Mouse (Mus musculus): ENCODE results near the gene Ncstn.

The Ncstn gene

GRCm38 (mm10) chr1:172028394-172029275 is 54.0 kb downstream of the Ncstn start, which contains the start of gene Vangl2:
Vangl2 (minus strand) TSS chr1:172028444.
- DNase-seq (ENCODE audit: extremely low read depth, low read depth, low spot score), result no peak

DNA sequence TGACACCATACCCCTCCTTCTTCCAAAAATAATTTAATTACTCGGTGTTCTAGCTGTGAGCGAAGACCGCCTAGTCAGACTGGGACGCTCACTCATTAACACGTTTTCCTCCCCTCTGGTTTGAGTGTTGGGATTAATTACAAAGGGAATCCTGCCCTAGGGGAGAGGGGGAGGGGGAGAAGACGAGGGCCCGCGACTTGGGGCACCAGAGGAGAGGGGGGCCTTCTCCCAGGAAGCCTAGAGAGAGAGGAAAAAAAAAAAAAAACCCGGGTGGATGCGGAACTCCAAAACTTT is 54.8 kb downstream of the Ncstn start:
- no peak for DNase-seq (ENCODE audit: extremely low read depth, low read depth, low spot score)

GRCm38 (mm10) chr1:172027010-172027808 is 55.4 kb downstream of the Ncstn start:
- DNase-seq (ENCODE audit: extremely low read depth, low read depth, low spot score), result no peak

GRCm38 (mm10) chr1:172026201-172026901 is 56.2 kb downstream of the Ncstn start:
- no peak for DNase-seq (ENCODE audit: extremely low read depth, low read depth, low spot score)

DNA sequence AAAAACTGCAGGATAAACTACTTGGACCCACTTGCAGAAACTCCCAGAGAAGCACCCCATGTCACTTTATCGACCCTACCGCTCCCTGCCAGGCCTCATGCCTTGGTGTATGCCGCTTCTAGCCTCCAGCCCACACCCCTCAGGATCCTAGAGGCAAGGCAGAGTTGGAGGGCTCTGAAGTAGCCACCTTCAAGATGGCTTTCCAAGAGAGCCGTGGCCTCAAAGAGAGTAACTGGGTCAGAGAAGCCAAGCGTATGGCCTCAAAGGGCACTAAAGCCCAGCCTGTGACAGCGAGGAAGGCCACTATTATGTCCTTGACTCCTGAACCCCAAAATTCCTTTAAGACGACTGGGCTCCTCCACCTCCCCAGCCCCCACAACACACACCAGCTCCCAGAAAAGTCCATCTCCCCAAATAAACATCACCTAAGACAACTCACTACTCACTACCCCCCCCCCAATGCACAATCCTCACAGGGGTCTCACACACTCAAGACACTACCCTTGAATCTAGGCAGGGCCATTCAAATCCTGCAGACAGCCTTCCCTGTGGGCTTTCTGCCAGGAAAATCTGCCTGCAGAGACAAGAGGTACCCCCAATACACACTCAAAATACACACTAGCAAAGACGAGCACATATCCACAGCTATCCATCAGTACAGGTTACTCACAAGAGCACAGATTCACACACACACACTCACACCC is 57.2 kb downstream of the Ncstn start:
- no peak for DNase-seq (ENCODE audit: extremely low read depth, low read depth, low spot score)

- DNase-seq (ENCODE audit: extremely low read depth, low read depth, low spot score), result no peak
Measured at GRCm38 (mm10) chr1:172024140-172024895, 58.3 kb downstream of the Ncstn start.

DNA sequence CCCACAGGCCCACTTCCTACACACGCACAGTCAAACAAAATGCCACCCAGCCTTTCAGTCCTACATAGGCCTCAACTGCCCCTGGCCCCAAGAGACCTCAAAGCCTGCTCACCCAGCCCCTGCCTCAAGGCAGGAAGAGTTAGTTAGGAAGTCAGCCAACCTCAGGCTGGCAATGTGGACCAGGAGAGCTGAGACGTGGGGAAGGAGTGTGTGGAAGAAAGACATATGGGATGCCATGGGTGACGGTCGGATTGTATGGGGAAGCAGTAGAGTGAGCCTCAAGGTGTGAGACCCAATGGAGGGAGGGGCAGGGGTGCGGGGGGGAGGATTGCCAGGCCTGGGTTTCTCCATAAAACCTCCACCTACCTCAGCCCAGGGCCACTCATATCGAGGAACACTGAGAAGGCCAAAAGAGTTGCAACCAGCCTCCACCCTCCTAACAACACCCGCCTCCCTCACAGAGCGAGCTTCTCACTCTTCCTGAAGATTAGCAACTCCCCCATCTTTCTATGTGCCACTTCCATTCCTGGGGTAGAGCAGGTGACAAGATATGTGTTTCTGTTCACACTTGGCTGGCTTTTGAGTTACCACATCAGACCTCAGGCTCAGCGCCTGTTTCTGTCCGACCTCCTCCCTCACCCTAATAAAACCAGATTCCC is 62.6 kb downstream of the Ncstn start:
- DNase-seq (ENCODE audit: extremely low read depth, low read depth, low spot score), result no peak

GRCm38 (mm10) chr1:172019339-172019738 is 63.3 kb downstream of the Ncstn start:
- no peak for DNase-seq (ENCODE audit: extremely low read depth, low read depth, low spot score)

- DNase-seq (ENCODE audit: extremely low read depth, low read depth, low spot score), result no peak
Measured at GRCm38 (mm10) chr1:172018336-172019311, 64.0 kb downstream of the Ncstn start.

DNA sequence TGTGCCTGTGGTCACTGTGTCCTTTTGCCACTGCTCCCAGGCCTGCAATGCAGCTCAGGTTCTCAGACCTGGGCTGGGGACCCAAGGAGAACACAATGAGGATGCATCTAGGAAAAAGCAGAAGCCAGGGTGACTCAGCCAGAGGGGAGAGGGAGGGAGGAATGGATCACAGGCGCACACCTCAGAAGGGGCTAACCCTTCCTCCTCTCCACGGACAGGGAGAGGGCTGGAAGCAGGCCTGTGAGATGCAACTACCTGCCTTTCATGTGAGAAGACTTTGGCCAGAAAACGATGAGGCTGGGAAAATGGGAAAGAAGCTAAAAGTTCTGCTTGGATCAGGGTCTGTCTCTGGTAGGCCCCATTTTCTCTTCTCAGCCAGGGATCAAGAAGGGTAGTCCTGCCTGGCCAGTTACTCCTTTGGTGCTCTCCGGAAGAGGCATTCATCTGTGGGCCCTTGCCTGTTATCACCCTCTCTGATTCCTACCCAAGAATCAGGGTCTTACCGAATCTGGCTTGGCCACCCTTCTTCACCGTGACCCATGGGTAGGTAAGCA is 65.0 kb downstream of the Ncstn start:
- no peak for DNase-seq (ENCODE audit: extremely low read depth, low read depth, low spot score)

DNA sequence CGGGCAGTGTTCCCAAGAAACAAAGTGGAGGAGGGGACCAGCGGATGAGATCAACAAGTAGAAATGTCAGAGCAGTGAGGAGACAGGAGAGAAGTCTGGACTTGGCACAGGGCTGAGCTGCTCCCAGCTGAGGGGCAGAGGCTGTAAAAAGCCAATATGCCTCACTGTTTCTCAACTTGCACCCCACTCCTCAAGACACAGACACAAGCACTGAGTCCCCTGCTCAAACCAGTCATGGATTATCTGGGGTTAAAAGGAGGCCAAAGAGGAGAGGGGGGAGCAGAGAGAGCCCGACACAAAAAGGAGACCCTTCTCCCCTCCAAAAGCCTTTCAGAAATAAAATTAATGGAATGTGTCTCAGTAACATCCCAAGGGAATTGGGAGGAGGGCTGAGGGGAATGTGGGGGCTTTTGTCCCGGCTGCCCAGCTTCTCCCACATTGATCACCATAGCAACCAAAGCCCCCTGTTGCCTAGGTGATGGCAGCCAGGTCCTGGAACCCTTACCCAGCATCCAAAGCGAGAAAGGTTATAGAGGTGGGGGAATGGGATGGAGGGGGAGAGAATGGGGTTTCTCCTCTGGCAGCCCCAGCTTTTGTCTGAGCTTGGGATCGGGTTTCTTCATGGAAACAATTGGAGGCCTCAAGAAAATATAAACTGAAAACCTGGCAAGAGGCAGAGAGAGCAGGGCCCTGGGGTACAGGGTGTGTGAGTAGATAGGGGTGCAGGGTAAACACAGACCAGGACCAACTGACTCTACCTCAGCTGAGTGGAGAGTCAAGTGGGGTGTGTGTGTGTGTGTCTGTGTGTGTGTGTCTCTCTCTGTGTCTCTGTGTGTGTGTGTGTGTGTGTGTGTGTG is 65.7 kb downstream of the Ncstn start:
- no peak for DNase-seq (ENCODE audit: extremely low read depth, low read depth, low spot score)

DNA sequence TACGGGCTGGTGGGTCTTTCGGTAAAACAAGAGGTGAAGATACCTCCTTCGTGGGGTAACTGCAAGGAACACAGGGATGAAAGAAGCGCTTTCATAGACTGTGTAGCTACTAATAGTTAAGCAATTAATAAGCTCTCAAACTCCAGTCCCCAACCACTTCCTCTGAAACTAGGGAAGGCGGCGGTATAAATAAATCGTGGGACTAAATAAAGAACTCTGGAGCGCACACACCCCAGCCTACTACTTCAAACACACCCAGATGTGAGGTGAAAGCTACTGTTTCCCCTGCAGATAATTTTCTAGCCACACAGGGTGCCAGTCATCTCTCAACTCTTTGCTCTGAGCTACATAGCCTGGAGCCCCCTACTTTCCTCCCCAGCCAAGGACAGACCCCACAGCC is 66.6 kb downstream of the Ncstn start:
- no peak for DNase-seq (ENCODE audit: extremely low read depth, low read depth, low spot score)

All from fat pad, adult 2 months (tissue).